Mouse (Mus musculus) CH12.LX (cell line): ENCODE results near the gene Gm10778. TPM values are rescaled to one million over a fixed set of nuclear protein-coding genes. Genes with fewer than 3 reads are reported as not detected.
"Not testable (repeated sequence)": the region's sequence is repeated elsewhere in the genome, so short reads cannot be mapped to it uniquely, and the experiment has no call there.

Source experiments
- DNase-seq: peaks from one replicate; pipeline ENCODE4 v3.0.0-alpha.2; 2013; ENCODE audit errors: extremely low read depth
- H3K27ac ChIP-seq: 2 replicates; pipeline ENCODE4 v1.5.1; 2012; ENCODE audit warnings: low read depth, mild to moderate bottlenecking, control low read depth, moderate library complexity; ENCODE audit not compliant: insufficient read depth
- H3K27me3 ChIP-seq: replicated peaks from 2 replicates; pipeline ENCODE3; 2012; ENCODE audit warnings: inconsistent platforms
- H3K36me3 ChIP-seq, 2 experiments: replicated peaks in 1 of 2; 2 replicates each; pipeline versions ENCODE3 to v1.6.1; 2012; ENCODE audit warnings: inconsistent platforms in 1 of 2, low read length in 1 of 2, mild to moderate bottlenecking in 1 of 2, mixed read lengths in 1 of 2, moderate library complexity in 1 of 2; ENCODE audit not compliant: control insufficient read depth in 1 of 2, insufficient read depth in 1 of 2
- H3K4me1 ChIP-seq, 2 experiments: 2 replicates each; pipeline ENCODE4 v1.6.1; 2012; ENCODE audit warnings: inconsistent platforms in 1 of 2, moderate library complexity in 1 of 2; ENCODE audit not compliant: insufficient read depth in 2 of 2, control insufficient read depth in 1 of 2
- H3K4me2 ChIP-seq: 2 replicates; pipeline ENCODE4 v1.6.1; 2012; ENCODE audit warnings: low read depth, mild to moderate bottlenecking, control low read depth; ENCODE audit not compliant: poor library complexity, insufficient read depth, severe bottlenecking
- H3K4me3 ChIP-seq, 3 experiments: fragments of 150-350 bp in 1 of 3; sonication (generic) in 1 of 3; replicated peaks in 1 of 3; 2 replicates each; pipeline versions ENCODE3 to v1.5.1; 2011 to 2012; ENCODE audit warnings: low read depth in 2 of 3, low read length in 2 of 3, mild to moderate bottlenecking in 2 of 3, moderate library complexity in 2 of 3, control low read depth in 1 of 3, improper control_type of control experiment in 1 of 3, inconsistent platforms in 1 of 3, mixed read lengths in 1 of 3; ENCODE audit not compliant: poor library complexity in 1 of 3
- H3K79me2 ChIP-seq: replicated peaks from 2 replicates; pipeline ENCODE4 v1.6.1; 2012; ENCODE audit warnings: mild to moderate bottlenecking, moderate library complexity; ENCODE audit not compliant: control insufficient read depth, poor library complexity, insufficient read depth, severe bottlenecking; ENCODE audit errors: extremely low read depth
- H3K9ac ChIP-seq: 2 replicates; pipeline ENCODE4 v1.6.1; 2012; ENCODE audit warnings: low read depth, mild to moderate bottlenecking, control low read depth, moderate library complexity; ENCODE audit not compliant: insufficient read depth
- H3K9me3 ChIP-seq: replicated peaks from 2 replicates; pipeline ENCODE3; 2012; ENCODE audit warnings: low read length, inconsistent platforms, mixed read lengths
- BHLHE40 ChIP-seq: IDR thresholded peaks from 2 replicates; pipeline ENCODE4 v1.6.1; 2011; ENCODE audit warnings: mild to moderate bottlenecking, low read depth, low read length, improper control_type of control experiment
- CHD1 ChIP-seq: IDR thresholded peaks from 2 replicates; pipeline ENCODE4 v1.6.1; 2012; ENCODE audit warnings: low read depth, low read length, improper control_type of control experiment, inconsistent platforms
- CHD2 ChIP-seq: IDR thresholded peaks from 2 replicates; pipeline ENCODE4 v1.6.1; 2011; ENCODE audit warnings: low read length, improper control_type of control experiment
- EP300 ChIP-seq: IDR thresholded peaks from 2 replicates; pipeline ENCODE4 v1.6.1; 2011; ENCODE audit warnings: low read length, improper control_type of control experiment
- ETS1 ChIP-seq: conservative IDR thresholded peaks from 2 replicates; pipeline ENCODE4 v1.6.1; 2012; ENCODE audit warnings: low read depth, mild to moderate bottlenecking, inconsistent platforms, low read length, improper control_type of control experiment, moderate library complexity
- IRF4 ChIP-seq: IDR thresholded peaks from 2 replicates; pipeline ENCODE4 v1.6.1; 2014; ENCODE audit warnings: low read depth, mild to moderate bottlenecking, inconsistent platforms, low read length, improper control_type of control experiment
- MAX ChIP-seq: IDR thresholded peaks from 2 replicates; pipeline ENCODE4 v1.6.1; 2011; ENCODE audit warnings: low read length, improper control_type of control experiment
- MAZ ChIP-seq: IDR thresholded peaks from 2 replicates; pipeline ENCODE4 v1.6.1; 2012; ENCODE audit warnings: low read depth, mild to moderate bottlenecking, inconsistent platforms, low read length, improper control_type of control experiment, moderate library complexity
- MYC ChIP-seq: IDR thresholded peaks from 2 replicates; pipeline ENCODE4 v1.6.1; 2011; ENCODE audit warnings: low read depth, mild to moderate bottlenecking, improper control_type of control experiment, low read length
- NELFE ChIP-seq: IDR thresholded peaks from 2 replicates; pipeline ENCODE4 v1.6.1; 2011; ENCODE audit warnings: low read depth, low read length, improper control_type of control experiment
- PAX5 ChIP-seq: IDR thresholded peaks from 2 replicates; pipeline ENCODE4 v1.6.1; 2012; ENCODE audit warnings: low read length, inconsistent platforms, mixed read lengths
- POLR2AphosphoS2 ChIP-seq: IDR thresholded peaks from 2 replicates; pipeline ENCODE4 v1.6.1; 2011; ENCODE audit warnings: low read depth, low read length, improper control_type of control experiment
- RCOR1 ChIP-seq: conservative IDR thresholded peaks from 2 replicates; pipeline ENCODE4 v1.6.1; 2012; ENCODE audit warnings: low read depth, mild to moderate bottlenecking, inconsistent platforms, low read length, improper control_type of control experiment
- SIN3A ChIP-seq: IDR thresholded peaks from 2 replicates; pipeline ENCODE4 v1.6.1; 2012; ENCODE audit warnings: low read length, improper control_type of control experiment, inconsistent platforms
- SMC3 ChIP-seq: IDR thresholded peaks from 2 replicates; pipeline ENCODE4 v1.6.1; 2011; ENCODE audit warnings: low read depth, low read length, improper control_type of control experiment
- TBP ChIP-seq: conservative IDR thresholded peaks from 2 replicates; pipeline ENCODE4 v1.6.1; 2011; ENCODE audit warnings: low read depth, low read length, improper control_type of control experiment
- UBTF ChIP-seq: IDR thresholded peaks from 2 replicates; pipeline ENCODE4 v1.6.1; 2012; ENCODE audit warnings: low read depth, mild to moderate bottlenecking, inconsistent platforms, low read length, improper control_type of control experiment, moderate library complexity
- ZC3H11A ChIP-seq: IDR thresholded peaks from 2 replicates; pipeline ENCODE4 v1.6.1; 2012; ENCODE audit warnings: low read depth, mild to moderate bottlenecking, inconsistent platforms, low read length, improper control_type of control experiment
- dilution Hi-C: fragments of 300-500 bp; cut with MboI; formaldehyde crosslinking; loops from 2 replicates; pipeline ENCODE4 v1.14.3; 2020; ENCODE audit warnings: low sequenced_read_pairs; ENCODE audit not compliant: extremely low pct_unique_long_range_greater_than_20kb, extremely low pct_ligation_motif_present
- in situ Hi-C: fragments of 300-500 bp; cut with MboI; formaldehyde crosslinking; loops from 3 replicates; pipeline ENCODE4 v1.14.3; 2019; ENCODE audit warnings: low sequenced_read_pairs, low pct_ligation_motif_present, low pct_unique_long_range_greater_than_20kb, mixed read lengths
- polyA plus RNA-seq: library from polyadenylated mRNA; unstranded; fragments of >175 nt; gene quantifications from 2 replicates; pipeline ENCODE4 v1.2.1, GENCODE M21; 2012; ENCODE audit warnings: low read depth; ENCODE audit not compliant: insufficient read length
- total RNA-seq, 2 experiments: library from RNA; depleted of rRNA; stranded (reverse); fragments of 300-350 nt in 1 of 2; fragments of >200 nt in 1 of 2; gene quantifications; 2 replicates each; pipeline ENCODE4 v1.2.3; 2012 to 2014

The Gm10778 gene
- total and polyA plus RNA-seq, 3 experiments: 2.8 to 7.1 (median 3.2) TPM

GRCm38 (mm10) chr10:81656174-81656573 is 7.3 kb downstream of the Gm10778 start:
- no peak overlapping the region for H3K4me2 ChIP-seq
- H3K27ac ChIP-seq: no peak overlapping the region
- in situ Hi-C loops: no loop called here
- no peak for TF ChIP-seq MYC
- no peak for TF ChIP-seq MAZ
- TF ChIP-seq NELFE: no peak
- no peak for TF ChIP-seq IRF4
- no peak for TF ChIP-seq ETS1
- TF ChIP-seq TBP: no peak
- no peak for TF ChIP-seq CHD2
- no peak for TF ChIP-seq ZC3H11A
- TF ChIP-seq MAX: no peak
- TF ChIP-seq SIN3A: no peak
- TF ChIP-seq SMC3: no peak
- TF ChIP-seq UBTF: no peak
- no peak for TF ChIP-seq RCOR1
- TF ChIP-seq BHLHE40: no peak
- no peak for TF ChIP-seq PAX5
- TF ChIP-seq EP300: no peak
- TF ChIP-seq CHD1: no peak
- no peak for TF ChIP-seq POLR2AphosphoS2
- no peak for DNase-seq
- H3K36me3 ChIP-seq: peaks cover 17 to 56% of the 10 kb centered on the region in 2 experiments
- no peaks in the 10 kb centered on the region for H3K27me3 ChIP-seq
- H3K79me2 ChIP-seq: peaks cover 19% of the 10 kb centered on the region
- no peak overlapping the region for H3K4me3 ChIP-seq
- H3K9me3 ChIP-seq: peaks cover 30% of the 10 kb centered on the region
- H3K9ac ChIP-seq: no peak overlapping the region
- dilution Hi-C loops: no loop called here
- H3K4me1 ChIP-seq: peaks cover 0 to 11% of the 10 kb centered on the region in 2 experiments; a peak in 2 of 4 replicates

- H3K9ac ChIP-seq, H3K9me3 ChIP-seq, H3K4me3 ChIP-seq, H3K36me3 ChIP-seq, in situ Hi-C loops, H3K79me2 ChIP-seq, H3K4me2 ChIP-seq, H3K27me3 ChIP-seq, H3K27ac ChIP-seq, H3K4me1 ChIP-seq, DNase-seq, dilution Hi-C loops: not testable (repeated sequence)
Measured at GRCm38 (mm10) chr10:81687114-81687513, 38.3 kb downstream of the Gm10778 start.

GRCm38 (mm10) chr10:81704531-81705301 is 55.9 kb downstream of the Gm10778 start, which contains the start of gene Zfp433:
Gene Zfp433 (plus strand): TSS chr10:81704825.
- H3K4me3 ChIP-seq, in situ Hi-C loops, H3K27me3 ChIP-seq, H3K27ac ChIP-seq, H3K9me3 ChIP-seq, H3K79me2 ChIP-seq, H3K9ac ChIP-seq, dilution Hi-C loops, H3K4me2 ChIP-seq, H3K4me1 ChIP-seq, H3K36me3 ChIP-seq, DNase-seq: not testable (repeated sequence)
